Mouse (Mus musculus): ENCODE data around the gene Arid4b.

DNA sequence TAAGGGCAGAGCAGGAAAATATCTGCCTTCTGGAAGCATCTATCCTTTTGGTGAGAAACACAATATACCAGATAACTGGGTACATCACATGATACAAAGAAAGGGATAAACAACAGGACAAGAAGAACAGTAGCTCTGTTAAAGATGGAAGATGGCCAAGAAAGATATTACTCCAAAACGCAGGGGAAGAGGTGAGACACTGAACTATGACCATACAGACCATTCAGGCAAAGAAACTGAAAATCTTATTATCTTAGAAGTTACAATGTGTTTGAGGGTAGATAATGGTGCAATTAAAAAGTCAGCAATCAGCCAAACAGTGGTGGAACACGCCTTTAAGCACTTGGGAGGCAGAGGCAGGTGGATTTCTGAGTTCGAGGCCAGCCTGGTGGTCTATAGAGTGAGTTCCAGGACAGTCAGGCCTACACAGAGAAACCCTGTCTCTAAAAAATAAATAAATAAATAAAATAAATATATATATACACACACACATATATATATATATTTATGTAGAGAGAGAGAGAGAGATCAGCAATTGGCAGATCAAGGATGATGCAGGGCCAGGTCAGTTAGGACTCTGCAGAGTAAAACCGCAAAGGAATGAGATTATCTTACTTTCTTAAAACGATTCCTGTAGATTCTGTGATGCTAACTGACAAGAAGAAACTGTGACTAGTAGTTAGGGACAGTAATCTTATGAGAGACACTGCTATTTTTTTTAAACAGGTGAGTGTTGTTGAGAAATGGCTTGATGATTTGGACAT, 29.5 kb upstream of the Arid4b start:
- TF ChIP-seq TCF3 (IDR thresholded peaks at IDR 0.05; ENCODE audit: insufficient read length, low read depth): no peak
- TF ChIP-seq MYOG (IDR thresholded peaks at IDR 0.05; ENCODE audit: control insufficient read depth in 1 of 3, insufficient read depth in 1 of 3, insufficient read length in 2 of 3, low read depth in 2 of 3): no peak

Measured in myocyte (in vitro differentiated cells).